Mouse (Mus musculus) testis, adult 2 months (tissue): Measurements from ENCODE around the gene Nexmif. TPM values are rescaled to one million over a fixed set of nuclear protein-coding genes. Genes with fewer than 3 reads are reported as not detected.
A peak's percentile ranks its signal among the peaks of the same experiment; 100 is the strongest.

Source experiments
- H3K27ac ChIP-seq: fragments of 200-500 bp; 2 replicates; pipeline ENCODE4 v1.5.1; 2012; ENCODE audit warnings: low read depth, low read length; ENCODE audit not compliant: control insufficient read depth, insufficient read depth
- H3K27me3 ChIP-seq: fragments of 200-500 bp; 2 replicates; pipeline ENCODE4 v1.6.1; 2012; ENCODE audit warnings: mild to moderate bottlenecking, low read length, moderate library complexity; ENCODE audit not compliant: control insufficient read depth, insufficient read depth
- H3K36me3 ChIP-seq: fragments of 200-500 bp; 2 replicates; pipeline ENCODE4 v1.6.1; 2012; ENCODE audit warnings: mild to moderate bottlenecking, low read length; ENCODE audit not compliant: control insufficient read depth, insufficient read depth
- H3K4me1 ChIP-seq: fragments of 200-500 bp; 2 replicates; pipeline ENCODE4 v1.6.1; 2012; ENCODE audit warnings: low read length; ENCODE audit not compliant: control insufficient read depth, insufficient read depth
- H3K4me3 ChIP-seq: fragments of 200-500 bp; 2 replicates; pipeline ENCODE4 v1.5.1; 2012; ENCODE audit warnings: low read depth, mild to moderate bottlenecking, low read length, moderate library complexity, mixed read lengths; ENCODE audit not compliant: control insufficient read depth
- CTCF ChIP-seq: fragments of 200-500 bp; IDR thresholded peaks from 2 replicates; pipeline ENCODE4 v1.5.1; 2012; ENCODE audit warnings: low read depth, mild to moderate bottlenecking, inconsistent platforms, low read length, moderate library complexity; ENCODE audit not compliant: control insufficient read depth, insufficient read depth, insufficient replicate concordance
- POLR2A ChIP-seq: fragments of 200-500 bp; IDR thresholded peaks from 2 replicates; pipeline ENCODE4 v1.6.1; 2012; ENCODE audit warnings: low read depth, mild to moderate bottlenecking, inconsistent platforms, low read length, moderate library complexity; ENCODE audit not compliant: control insufficient read depth
- polyA plus RNA-seq: library from polyadenylated mRNA; depleted of rRNA; stranded (reverse); fragments of >200 nt; gene quantifications from 2 replicates; pipeline ENCODE4 v1.2.3, GENCODE M21; 2012; rRNA removed

Gene Nexmif
- 0.33 and 0.43 TPM in 2 replicates for polyA plus RNA-seq

DNA sequence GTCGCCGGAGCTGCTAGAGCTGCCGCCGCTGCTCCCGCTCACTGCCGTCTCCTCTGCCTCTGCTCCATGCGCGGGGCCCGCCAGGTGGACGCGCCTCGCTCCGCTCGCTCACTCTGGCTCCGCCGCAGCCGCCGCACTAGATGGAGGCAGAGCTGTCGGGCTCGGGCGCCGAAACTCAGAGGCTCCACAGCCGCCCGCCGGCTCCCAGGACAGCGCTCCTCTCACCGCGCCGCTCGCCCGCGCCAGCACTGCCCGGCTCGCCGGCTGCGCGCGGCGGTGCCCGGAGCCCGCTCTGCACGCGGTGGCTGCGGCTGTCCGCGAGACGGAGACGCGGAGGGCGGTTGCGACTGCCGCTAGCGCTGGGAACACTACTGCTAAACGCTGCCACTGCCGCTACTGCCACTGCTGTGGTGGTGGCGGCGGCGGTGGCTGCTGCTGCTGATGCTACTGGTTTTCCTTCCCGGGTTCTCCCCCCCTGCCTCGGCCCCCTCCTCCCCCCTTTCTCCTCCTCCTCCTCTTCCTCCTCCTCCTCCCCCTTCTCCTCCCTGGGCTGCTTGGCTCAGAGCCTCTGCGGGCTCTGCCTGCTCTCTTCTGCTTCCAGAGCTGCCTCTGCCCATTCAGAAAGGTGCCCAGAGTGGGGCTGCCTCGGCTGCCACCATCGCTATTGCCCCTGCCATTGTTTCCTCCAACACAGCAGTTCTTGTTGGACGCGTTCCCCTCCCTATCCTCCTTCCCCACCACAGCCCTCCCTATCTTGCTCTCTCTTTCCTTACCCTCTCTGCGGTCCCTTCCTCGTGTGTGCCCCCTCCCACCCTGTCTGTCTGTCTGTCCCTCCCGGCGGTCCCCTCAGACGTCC is at the start of gene Nexmif:
TSS of gene Nexmif (minus strand) at position 450 of the 856 bp plus-strand sequence.
- no peaks in the 10 kb centered on the region for H3K27me3 ChIP-seq
- H3K4me1 ChIP-seq, result no peaks in the 10 kb centered on the region
- peak within 1 kb of the TSS; percentile 84 for H3K4me3 ChIP-seq
- no peaks in the 10 kb centered on the region for H3K36me3 ChIP-seq
- peak within 1 kb of the TSS; percentile 81 for H3K27ac ChIP-seq
- TF ChIP-seq POLR2A, result no peak
- TF ChIP-seq CTCF, result no peak

DNA sequence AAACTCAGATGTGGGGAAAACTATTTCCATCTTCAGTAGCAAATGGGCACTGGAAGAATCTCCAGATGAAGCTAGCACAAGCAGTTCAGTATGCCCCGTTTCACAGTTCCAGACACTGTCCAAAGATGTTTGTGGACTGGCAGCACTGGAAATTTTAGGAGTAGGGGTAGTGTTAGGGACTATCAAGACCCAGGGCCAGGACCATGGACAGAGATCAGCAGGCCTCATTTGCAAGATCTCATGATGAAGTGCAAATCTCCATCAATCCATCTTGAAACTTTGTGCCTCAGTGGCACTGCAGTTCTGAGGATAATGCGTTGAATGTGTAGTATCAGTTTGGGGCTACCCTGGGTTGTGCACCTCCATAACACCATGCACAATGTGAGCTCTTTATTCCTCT is 7.7 kb upstream of the Nexmif start:
- no peak overlapping the region for H3K27ac ChIP-seq
- H3K4me3 ChIP-seq, result no peak overlapping the region
- H3K36me3 ChIP-seq, result no peaks in the 10 kb centered on the region
- no peaks in the 10 kb centered on the region for H3K4me1 ChIP-seq
- H3K27me3 ChIP-seq, result no peaks in the 10 kb centered on the region
- no peak for TF ChIP-seq POLR2A
- TF ChIP-seq CTCF, result no peak

DNA sequence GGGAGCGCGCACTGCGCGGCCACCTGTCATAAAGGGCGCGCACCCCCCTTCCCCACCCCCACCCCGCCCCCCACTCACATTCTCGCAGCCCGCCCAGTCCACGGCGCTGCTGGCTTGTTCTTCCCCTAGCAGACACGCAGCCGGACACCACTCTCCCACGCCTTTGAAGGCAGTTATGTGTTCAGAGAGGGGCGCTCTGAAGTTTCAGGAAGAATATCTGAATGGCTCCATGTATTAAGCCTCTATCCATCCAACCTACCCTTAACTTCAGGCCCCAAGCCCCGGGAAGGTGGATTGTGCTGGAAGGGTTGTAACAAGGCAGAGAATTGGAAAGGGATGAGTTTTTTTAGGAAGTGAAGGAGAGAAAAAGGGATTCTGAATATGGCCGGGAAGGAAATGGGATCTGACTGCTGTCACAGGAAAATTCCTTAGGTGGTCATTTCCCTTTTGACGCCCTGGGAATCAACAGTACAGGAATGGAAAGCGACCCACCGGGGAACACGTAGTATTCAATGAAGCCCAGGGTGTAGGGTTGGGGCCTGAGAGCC is 681 bp upstream of the Nexmif start:
- Histone ChIP-seq H3K4me3 (peak overlapping the region; percentile 84), H3K4me1 (no peaks in the 10 kb centered on the region), H3K27me3 (no peaks in the 10 kb centered on the region), H3K27ac (peak overlapping the region; percentile 81), H3K36me3 (no peaks in the 10 kb centered on the region)
- no peak for TF ChIP-seq CTCF
- no peak for TF ChIP-seq POLR2A

DNA sequence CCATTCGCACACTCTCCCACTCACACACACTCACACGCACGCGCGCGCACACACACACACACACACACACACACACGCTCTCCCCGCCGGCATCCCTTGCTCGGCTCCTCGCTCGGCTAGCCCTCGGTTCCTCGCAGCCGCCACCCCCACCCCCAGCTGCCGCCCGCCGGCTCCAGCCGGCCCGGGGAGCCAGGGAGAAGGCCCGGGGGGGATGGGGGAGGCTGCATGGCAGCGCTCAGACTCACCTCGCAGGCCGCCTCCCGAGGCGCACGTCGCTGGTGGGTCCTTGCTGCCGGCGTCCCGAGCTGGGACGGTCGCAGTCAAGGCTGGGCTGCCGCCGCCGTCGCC is 623 bp downstream of the Nexmif start:
- Histone ChIP-seq H3K4me1 (no peaks in the 10 kb centered on the region), H3K36me3 (no peaks in the 10 kb centered on the region), H3K27ac (peak overlapping the region; percentile 76), H3K27me3 (no peaks in the 10 kb centered on the region), H3K4me3 (peak overlapping the region; percentile 84)
- TF ChIP-seq POLR2A (no peak), CTCF (no peak)

DNA sequence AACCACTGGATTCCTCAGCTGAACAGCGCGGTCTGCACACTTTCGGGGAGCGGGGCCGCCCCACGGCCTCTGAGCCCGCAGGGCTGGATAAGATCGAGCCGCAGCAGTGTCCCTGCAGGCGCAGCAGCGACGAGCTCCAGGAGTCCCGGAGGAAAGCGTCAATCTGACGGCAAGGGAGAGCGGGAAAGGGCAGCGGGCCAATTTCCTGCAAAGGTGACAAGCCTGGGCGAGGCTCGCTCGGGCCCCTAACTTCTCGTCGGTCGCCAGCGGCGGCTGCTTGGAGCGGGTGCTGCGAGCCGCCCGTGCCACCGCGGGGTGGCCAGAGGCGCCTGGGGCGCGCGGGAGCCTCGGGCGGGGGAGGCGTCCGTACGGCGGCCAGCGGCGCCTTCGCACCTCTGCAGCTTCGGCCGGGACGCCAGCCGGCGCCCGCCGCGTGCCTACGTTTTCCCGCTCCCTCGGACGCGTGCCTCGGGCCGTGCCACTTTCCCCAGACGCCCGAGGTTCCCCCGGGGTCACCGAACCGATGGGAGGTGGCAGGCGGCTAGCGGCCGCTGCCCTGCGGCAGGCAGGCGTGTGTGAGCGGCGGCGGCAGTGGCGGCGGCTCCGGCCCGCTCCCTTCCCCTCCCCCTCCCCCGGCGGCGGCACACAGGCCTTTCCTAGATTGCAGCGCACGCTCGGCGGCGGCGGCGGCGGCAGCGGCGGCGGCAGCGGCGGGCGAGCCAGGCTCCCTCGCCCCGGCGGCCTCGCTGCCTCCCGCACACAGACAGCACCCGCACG is 1.2 kb downstream of the Nexmif start:
- Histone ChIP-seq H3K4me1 (no peaks in the 10 kb centered on the region), H3K27me3 (no peaks in the 10 kb centered on the region), H3K4me3 (peak overlapping the region; percentile 84), H3K36me3 (no peaks in the 10 kb centered on the region), H3K27ac (peak overlapping the region; percentile 49; the same call in 1 of the 2 replicates)
- no peak for TF ChIP-seq POLR2A
- no peak for TF ChIP-seq CTCF

DNA sequence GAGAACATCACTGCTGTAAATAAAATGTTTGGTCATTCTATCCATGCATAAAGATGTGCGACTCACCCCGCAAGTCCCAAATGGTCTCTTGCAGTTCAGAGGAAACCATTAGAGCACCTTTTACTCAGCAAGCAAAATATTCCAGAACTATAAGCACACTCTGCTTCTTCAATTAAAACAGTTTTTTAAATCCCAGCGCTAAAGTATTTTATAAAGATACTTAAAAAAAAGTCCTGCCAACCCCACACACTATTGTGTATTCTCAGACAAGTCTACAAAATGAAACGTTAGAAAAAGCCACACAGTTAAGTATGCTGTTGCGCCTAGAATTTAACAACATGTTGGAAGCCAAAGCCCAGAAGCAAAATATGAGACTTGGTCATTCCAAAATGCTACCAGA is 1.9 kb downstream of the Nexmif start:
- Histone ChIP-seq H3K27ac (no peak overlapping the region), H3K27me3 (no peaks in the 10 kb centered on the region), H3K36me3 (no peaks in the 10 kb centered on the region), H3K4me3 (no peak overlapping the region), H3K4me1 (no peaks in the 10 kb centered on the region)
- TF ChIP-seq POLR2A (no peak), CTCF (no peak)

DNA sequence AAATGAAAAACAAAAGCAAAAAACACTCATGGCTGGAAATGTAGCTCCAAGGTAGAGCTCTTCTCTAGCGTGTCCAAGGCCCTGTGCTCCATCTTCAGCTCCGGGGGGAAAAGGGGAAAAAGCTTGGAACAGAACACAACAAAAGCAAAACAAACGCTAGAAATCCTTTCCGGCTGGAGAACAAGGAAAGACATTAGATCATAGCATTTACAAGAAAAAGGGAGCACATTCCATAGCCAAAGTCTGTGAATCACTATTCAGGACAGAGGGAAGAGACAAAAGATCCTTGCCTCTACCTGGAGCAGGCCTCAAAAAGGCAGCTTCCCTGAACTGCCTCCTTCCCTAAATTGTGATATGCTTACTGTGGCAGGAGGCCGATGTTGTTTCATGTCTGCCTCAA is 4.4 kb downstream of the Nexmif start:
- H3K36me3 ChIP-seq, result no peaks in the 10 kb centered on the region
- no peaks in the 10 kb centered on the region for H3K27me3 ChIP-seq
- no peak for TF ChIP-seq CTCF
- no peak for TF ChIP-seq POLR2A
- no peak overlapping the region for H3K4me3 ChIP-seq
- no peak overlapping the region for H3K27ac ChIP-seq
- no peaks in the 10 kb centered on the region for H3K4me1 ChIP-seq
